Mouse (Mus musculus): Measurements from ENCODE around the gene Vps13a.
"Not testable (repeated sequence)": the region's sequence is repeated elsewhere in the genome, so short reads cannot be mapped to it uniquely, and the experiment has no call there.

Gene Vps13a

DNA sequence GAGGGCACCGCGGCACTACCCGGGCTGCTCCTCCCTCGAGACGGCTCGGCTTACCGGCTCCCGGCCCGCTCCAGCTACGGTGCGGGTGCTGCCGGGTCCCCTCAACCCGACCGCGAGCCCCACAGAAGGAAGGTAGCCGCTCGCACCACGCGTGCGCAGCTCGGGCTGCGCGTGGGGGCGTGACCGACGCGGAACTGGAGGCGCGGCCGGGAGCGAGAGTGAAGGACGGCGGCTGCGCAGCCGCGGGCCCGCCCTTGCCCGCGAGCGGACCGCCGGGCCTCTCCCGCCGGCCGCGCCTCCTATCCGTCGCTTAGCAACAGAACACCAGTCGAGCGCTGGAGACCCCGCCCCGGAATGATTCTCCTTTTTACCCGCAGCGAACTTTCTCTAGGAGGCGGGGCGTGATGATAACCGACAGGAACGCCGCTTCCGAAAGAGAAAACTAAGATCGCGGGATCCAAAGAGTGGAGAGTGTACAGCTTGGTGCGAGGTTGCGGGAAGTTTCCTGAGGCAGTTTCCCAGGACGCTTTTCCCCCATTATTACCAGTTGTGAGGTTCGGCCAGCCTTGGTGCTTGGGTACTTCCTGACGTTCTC, at the start of gene Vps13a:
Gene Vps13a (minus strand): TSS at position 144 of the 595 bp plus-strand sequence.
- peak; percentile 93 for DNase-seq

DNA sequence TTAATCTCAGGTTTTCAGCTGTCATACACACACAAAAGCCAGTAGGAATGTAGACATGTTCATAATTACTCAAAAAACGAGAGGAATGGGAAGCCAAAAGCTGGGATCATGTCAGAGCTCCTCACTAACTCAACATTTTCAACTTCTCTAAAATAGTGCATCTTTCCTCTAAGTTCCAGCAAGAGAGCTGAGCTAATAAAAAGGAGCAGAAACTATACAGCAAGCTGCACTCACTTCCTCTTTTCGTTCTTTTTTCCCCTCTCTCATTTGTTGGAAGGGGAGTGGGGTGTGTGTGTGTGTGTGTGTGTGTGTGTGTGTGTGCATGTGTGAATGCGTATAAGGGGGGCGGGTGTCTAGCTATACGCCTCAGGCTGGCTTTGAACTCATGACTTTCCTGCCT, 46.9 kb upstream of the Vps13a start:
- no peak for DNase-seq

DNA sequence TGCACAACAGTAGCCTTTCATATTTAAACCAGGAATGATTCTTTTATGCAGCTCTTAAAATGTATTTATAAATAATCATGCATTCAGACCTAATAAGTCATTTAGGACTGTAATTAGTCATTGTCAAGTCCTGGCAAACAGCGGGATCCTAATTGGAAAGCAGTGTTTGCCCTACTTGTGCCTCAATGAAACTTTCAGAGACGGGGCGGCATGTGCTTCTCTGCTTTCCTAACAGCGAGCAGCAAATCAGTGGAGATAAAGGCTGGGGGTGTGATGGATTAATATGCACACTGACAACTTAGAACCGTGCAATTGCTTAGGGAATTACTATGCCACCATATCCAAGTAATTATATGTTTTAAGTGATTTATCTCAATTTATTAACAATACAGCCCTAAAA, 44.5 kb upstream of the Vps13a start:
- DNase-seq: no peak

DNA sequence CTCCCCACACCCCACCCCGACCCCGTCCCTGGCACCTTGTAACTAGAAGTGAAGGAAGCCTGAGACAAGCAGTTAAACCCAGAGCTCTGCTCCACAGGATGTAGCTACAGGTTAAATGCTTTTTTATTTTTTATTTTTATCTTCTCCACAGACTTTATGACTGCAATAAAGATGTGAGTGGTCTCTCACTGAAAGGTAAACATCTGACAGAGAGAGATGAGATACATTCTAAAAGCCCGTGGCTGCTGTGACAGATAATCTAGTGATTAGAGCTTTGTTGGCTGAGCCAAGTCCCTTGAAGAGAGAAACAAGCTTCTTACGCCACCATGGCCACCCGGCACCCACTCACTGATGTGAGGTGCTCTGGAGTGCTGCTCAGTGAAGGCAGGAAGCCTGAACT, 34.1 kb upstream of the Vps13a start:
- no peak for DNase-seq

DNA sequence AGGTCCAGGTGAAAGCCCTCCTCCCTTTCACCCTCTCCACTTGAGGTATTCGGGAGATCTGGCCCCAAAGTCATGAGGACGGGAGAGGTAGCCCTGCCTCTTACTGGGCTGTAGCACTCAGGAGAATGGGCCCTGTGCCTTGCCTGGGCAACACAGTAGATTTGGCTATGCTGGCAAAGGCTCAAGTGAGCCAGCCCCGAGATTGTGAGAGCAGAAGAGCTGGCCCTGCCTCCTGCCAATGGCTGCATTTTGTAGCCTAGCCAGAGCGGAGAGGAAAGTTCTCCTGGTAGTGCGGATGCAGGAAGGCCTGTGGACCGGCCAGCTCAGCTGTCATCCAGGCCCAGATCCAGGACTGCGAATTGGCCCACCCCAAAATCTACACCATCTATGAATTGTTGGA, 32.6 kb upstream of the Vps13a start:
- DNase-seq: no peak

DNA sequence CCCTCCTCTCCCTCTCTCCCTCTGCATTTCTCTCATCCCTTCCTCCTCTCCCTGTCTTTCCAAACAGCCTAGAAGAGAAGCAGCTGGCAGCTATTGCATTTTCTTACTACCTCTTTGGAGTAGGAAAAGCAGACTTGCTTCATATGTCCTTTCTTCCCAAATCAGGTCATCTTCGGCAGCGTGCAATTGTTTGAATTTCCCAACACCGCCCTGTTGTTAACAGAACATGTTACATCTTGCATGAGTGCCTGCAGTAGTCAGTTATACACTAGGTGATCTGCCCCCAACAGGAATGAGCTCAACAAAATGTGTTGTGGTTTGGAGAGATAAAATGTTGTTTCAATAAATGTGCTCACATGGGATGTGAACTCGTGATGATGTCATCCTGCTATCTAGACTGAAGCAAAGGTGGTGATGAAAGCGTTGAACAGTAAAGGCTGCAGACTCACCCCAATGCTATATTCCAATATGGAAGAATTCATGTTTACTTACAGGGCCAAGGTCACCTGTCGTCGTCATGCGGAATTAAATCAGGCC, 31.4 kb upstream of the Vps13a start:
- DNase-seq: no peak

DNA sequence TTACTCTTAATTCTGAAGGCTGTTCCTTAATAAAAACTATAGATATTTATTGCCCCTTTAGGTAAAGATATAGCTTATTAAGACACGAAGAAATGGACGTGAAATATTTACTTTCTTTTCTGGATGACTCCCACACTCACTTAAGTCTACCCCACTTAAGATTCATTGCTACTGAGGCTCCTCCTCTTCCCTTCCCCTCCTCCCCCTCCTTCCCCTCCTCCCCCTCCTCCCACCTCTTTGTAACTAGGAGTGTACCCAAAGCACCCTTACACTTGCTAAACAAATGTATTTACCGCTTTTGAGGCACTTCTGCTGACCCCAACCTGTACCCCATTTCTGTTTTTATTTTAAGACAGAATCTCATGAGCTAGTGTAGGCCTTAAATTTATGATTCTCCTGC, 24.4 kb upstream of the Vps13a start:
- DNase-seq: no peak

DNA sequence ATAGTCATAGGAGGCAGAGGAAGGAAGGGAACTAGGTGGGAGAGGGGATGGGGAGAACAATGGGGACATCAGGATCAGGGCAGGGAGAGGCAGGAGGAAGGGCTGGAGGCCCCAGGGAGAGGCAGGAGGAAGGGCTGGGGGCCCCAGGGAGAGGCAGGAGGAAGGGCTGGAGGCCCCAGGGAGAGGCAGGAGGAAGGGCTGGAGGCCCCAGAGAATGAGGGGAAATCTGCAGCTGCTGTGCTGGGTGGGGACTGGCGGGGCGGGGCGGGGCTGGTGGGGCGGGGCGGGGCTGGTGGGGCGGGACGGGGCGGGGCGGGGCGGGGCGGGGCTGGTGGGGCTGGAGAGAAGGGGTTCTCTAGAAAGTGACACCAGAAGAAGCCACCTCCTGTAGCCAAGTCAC, 23.8 kb upstream of the Vps13a start:
- DNase-seq: no peak

DNA sequence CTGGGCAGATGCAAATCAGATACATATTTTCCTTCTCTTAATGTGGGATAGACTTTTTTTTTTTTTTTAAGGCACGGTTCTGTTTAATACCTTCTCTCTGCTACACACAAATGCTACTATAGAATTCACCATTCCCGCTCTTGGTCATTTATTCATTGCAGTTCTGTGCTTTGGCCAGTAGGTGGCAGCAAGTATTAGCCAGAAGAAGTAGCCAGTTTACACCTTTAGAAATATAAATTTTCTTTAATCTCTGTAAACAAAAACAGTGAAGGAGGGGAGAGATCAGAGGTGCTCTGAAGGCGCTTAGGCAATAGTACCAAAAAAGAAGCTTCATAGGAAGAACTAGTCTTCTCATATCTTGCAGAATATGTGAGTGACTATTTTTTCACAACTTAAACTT, 22.0 kb upstream of the Vps13a start:
- peak; percentile 52 for DNase-seq

DNA sequence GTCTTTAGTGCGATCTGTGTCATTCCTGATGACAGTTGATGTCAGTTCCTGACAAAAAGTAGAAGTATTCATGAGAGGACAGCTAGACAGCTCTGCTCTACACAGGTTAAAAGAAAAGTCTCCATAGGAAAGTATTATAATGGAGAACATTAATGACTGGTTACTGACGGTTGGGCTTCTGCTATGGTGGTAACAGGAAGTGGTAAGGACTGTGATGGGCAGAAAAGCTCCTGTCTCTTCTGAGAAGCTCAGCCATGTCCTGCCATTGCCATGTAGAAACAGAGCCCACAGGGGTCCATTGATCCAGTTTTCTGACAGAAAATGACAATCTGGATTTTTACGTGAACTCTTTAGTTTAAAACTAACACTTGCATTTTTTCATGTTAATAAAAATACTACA, 21.4 kb upstream of the Vps13a start:
- no peak for DNase-seq

DNA sequence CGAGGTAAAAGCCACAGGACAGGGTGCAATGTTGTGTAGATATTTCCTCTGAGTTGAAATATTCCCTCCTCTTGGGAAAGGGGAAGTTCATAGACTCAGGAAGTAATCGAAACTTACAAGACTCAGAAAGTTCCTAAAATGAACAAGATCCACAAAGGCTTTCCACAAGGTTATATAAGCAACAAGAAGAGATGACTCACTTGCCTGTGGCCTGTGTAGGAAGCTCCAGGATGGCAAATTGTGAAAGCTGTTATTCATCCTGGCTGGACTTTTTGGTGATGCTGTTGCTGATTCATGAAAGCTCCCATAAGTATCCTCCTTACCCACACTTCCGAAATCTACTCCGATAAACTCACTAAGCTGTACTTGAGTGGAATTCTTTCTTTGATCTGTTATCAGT, 17.2 kb upstream of the Vps13a start:
- no peak for DNase-seq

DNA sequence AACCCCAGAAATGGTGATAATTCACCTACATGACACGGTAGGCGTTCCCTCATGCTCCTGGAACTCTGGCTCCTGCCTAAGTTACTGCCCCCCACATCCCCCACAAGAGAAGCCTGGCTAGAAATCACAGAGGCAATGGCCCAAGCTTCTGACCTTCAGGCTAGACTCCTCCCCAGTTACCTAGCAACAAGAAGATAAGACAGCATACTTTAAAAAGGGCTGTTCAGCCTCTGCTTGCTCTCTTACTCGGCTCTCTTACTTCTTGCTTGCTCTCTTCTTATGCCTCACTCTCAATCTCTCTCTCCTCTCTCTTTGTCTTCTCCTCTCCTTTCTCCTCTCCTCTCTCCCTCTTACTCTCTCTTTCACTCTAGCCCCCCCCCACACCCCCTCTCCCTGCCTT, 13.8 kb upstream of the Vps13a start:
- DNase-seq: not testable (repeated sequence)

DNA sequence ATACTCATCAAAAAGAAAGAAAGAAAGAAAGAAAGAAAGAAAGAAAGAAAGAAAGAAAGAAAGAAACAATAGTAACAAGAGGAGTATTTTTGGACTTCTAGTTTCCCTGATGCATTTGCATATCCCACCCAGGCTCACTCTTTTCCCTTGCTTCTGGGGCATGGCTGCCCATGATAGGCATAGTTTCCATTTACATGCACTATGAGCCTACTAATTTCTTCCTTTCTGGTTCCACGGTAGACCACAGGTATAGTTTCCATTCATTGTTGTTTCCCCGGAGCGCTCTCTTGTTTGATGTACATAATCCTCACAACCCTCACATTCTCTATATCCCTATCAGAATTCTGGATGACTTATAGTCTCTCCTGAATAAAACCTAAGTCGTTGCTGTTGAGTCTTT, 9.2 kb upstream of the Vps13a start:
- no peak for DNase-seq

DNA sequence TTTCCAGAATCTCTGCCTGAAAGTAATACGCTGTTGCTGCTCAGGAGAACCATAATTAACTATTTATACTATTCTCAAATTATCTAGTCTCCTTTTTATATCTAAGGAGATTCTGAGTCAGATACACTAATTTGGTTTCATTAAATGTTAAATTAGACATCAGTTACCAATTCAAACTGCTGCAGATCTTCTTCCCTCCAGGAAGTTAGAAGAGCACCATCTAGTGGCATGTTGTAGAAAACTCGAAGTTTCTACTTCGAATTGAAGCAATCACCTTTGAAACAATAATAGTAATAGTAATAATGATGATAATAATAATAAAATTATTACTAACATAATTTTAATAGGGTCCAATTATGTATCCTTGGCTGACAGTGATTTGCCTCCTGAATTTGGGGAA, 4.1 kb upstream of the Vps13a start:
- DNase-seq: no peak

DNA sequence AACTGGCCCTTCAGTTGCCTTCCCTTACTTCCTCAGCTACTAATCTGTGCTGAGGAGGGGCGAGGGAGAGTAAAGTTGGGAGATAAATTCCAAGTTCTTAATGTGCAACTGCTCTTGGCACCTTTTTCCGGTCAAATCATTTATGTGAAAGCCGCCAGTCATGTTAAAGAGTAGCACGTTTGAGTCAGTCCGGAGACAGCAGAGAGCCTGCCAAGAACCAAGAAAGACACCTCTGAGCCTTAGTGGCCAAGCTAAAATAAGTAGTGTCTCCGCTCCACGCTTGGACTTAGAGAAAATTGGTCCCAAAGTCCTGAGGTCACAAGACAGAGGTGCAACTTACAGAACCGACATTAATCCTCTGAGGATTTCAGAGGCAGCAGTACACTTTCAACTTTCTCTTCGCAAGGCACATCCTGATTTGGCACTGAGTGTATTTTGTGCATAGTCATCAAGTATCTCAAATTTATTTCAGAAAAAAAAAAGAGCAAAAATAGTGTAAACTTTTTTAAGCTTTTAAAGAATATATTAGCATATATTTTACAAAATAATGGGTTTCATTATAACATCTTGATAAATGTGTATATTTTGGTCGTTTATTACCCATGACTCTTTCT, 780 bp upstream of the Vps13a start:
- DNase-seq: peak; percentile 30

DNA sequence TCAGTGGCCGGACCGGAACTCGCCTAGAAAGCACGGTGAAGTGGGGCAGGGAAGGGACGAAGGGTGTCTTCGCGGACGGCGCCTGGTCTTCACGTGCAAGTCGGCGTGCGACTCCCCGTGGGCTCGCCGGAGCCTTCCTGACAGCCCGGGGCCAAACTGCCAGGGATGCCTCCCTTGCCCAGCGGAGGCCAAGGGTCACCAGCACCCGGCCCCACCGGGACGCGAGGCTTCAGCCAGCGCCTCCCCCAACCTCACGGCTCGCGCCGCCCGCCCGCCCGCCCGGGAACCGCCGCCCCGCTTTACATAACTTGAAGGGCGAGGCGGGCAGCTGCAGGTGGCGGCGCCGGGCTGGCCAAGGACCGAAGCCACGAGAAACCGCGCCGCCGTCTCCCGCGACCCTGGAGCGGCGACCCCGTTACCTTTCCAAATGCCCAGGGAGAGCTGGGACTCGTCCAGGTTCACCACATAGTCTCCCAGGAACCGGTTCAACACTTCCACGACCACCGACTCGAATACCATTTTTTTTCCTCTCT, 416 bp downstream of the Vps13a start:
- DNase-seq: peak; percentile 72

DNA sequence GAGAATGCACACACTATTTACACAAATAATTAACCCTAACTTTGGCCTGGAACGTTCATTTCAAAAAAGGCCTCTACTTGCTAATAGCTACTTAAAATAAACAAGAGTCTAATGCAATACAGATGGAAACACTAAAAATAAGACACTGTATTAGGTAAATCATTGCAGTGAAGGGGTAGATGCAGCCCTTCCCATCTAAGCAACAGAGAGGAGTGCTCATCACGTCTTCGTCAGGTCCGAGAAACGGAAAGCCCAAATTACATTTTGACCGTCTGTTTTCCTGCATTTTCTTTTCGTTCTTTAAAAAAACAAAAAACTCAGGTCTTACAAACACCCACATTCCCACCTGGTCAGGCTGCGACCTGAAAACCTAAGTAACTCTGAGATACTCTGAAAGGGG, 947 bp downstream of the Vps13a start:
- DNase-seq: no peak

DNA sequence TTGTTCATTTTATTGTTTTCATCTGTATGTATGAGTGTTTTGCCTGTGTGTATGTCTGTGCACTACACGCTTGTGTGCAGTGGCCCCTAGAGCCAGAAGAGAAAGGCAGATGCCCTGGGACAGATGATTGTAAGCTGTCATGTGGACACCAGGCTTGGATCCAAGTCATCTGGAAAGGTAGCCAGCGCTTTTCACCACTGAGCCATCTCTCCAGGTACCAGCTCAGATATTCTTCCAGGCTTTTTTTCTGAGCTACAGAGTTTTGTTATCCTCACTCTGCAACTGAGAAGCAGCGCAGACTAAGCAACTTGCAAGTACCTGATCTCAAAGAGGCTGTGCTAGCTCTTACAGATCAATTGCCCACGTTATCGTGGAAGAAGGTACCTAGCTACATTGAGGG, 1.5 kb downstream of the Vps13a start:
- no peak for DNase-seq

DNA sequence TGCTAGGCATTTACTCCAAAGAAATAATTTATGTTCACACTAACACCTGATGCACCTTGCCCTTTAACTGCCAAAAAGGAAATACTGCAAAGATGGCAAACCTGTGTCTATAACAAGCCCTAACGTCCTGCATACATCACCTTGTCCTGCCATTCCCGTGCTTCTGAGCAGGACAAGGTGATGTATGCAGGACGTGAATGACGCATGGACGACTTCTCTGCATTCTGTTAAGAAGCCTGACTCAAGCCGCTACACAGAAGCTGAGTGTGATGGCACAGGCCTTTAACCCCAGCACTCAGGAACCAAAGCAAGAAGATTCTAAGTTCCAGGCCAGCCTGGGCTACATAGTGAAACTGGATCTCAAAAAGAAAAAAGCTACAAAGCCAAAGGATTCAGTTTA, 2.2 kb downstream of the Vps13a start:
- DNase-seq: no peak

DNA sequence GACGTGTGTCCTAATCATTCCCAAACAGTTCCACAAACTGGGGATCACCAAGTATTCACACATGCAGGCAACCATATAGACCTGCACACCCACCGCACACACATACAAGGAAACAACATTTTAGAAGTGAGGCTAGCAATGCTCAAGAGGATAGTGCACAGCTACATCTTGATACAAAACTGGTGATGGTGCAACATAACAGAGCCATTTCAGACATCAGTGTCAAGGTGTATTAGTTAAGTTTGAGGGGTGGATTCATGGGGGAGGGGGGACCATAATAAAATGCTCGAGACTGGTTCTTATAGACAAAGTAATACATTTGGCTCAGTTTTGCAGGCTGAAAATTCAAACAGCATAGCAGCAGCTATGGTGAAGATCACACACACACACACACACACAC, 2.8 kb downstream of the Vps13a start:
- no peak for DNase-seq

DNA sequence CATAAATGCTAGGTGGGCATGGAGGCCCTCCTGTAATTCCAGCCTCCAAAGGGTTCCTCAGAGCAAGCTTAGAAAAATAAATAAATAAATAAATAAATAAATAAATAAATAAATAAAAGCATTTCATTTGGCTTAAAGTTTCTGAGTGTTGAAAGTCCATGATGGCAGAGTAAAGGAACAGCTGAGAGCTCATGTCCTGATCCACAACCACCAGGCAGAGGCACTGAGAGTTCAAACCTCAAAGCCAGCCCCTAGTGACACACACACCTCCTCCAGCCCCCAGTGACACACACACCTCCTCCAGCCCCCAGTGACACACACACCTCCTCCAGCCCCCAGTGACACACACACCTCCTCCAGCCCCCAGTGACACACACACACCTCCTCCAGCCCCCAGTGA, 3.3 kb downstream of the Vps13a start:
- not testable (repeated sequence) for DNase-seq

DNA sequence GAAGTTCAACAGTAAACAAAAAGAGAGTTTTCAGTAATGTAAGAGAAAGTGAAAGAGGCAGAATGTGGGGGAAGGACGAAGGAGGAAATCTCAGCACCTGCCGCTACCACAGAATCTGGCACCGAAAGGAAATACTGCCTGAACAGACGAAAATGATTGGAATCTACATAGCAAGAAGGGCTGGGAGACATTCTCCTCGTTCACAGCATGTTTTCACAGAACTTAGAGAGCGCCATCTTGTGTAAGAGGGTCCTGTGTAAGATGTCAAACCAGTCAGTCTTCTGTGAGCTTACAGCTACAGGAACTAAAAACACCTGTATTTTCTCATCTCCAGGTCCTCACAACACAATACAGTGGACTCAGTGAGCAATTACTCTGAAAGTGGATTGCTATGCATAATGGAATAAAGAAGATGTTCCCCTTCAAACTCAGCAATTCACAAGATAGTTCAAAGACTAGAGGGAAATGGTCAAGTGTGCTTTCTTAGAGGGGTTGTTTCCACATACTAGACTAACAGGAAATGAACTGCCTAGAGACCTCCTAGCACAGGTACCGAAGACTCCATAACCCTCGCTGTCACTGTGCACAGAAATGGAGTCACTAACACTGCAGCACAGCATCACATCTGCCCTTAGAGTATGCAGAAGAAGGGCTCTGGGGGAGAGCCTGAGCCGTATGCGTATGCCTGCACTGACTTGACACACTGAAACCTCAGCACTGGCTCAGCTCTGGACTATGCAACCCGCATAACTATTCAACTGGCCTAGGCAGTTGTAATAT, 7.3 kb downstream of the Vps13a start:
- peak; percentile 28 for DNase-seq

DNA sequence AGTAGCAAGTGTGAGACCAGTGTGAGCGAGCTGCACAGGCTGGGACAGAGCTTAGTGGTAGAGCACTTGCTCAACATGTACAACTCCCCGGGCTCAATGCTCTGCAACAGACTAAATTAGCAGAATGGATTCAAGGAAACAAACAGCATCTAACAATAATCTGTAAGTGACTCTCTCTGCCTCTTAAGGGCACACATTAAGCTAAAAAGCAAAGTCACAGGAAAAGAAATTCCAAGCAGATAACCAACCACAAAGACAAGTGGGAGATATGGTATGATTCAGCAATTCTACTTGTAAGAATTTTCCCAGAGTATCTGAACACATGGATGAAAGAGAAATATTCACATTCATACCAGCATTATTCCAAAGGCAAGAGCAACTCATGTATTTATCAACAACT, 13.3 kb downstream of the Vps13a start:
- no peak for DNase-seq

DNA sequence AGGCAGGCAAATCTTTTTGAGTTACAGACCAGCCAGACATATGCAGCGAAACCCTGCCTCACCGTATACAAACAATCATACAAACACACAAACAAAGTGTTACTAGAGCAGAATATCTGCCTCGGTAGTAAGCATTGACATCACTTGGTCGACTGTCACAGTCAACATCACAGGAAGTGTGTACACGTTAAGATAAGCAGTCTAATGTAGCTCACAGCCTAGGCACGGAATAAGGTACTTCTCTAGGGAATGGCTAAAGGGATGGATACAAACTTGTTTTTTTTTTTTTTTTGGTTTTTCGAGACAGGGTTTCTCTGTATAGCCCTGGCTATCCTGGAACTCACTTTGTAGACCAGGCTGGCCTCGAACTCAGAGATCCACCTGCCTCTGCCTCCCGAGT, 23.3 kb downstream of the Vps13a start:
- not testable (repeated sequence) for DNase-seq

All from thymus, postnatal 4 days (tissue).